ENCODE assay signal across 16 mouse cellular contexts in the genomic region with DNA sequence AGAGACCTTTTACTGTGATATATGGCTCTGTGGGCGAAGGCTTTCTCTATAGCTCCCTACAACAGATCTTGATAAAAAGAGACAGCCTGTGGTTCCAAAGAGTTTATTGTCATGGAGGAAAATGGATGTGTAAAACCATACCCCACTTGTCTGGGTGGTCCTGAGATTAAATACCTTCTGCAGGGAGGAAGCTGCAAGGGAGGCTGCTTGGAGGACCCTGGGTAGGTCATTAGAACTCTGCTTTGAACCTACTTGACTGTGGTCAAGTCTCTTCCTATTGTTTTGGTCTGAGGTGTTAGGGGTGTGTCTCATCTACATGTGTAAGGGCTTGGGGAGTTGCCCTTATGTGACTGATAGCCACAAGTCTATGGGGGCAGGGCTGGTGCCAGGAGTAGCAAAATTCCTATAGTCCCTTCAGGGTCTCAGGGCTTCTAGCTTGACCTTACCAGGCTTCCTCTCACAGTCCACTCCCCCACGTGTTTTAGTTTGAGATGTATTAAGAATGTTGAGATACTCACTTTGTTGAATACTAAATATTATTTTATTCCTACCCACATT.
"Had no signal": no experiment of that assay in that cellular context is flagged by ENCODE, and none has a peak within 500 bp of the region (broad histone marks: within the 10 kb centered on the region; RNA-seq: fewer than 3 reads in every experiment).

No protein-coding gene starts in this region.

- H3K9ac ChIP-seq: kidney, embryonic 15.5 days; liver, embryonic 13.5 days; midbrain, embryonic 12.5 days had no signal

- H3K9me3 ChIP-seq: liver, embryonic 13.5 days had no signal

- H3K27ac ChIP-seq: left cerebral cortex, adult 2 months; liver, embryonic 13.5 days; midbrain, embryonic 12.5 days had no signal

- H3K27me3 ChIP-seq: kidney, embryonic 15.5 days; liver, embryonic 13.5 days; midbrain, embryonic 12.5 days had no signal

- ATAC-seq: intestine, postnatal 0 days; midbrain, embryonic 16.5 days had no signal

- H3K4me3 ChIP-seq: kidney, embryonic 15.5 days; left cerebral cortex, adult 2 months; liver, embryonic 13.5 days; midbrain, embryonic 12.5 days; myocyte had no signal

- H3K36me3 ChIP-seq: kidney, embryonic 15.5 days; liver, embryonic 13.5 days; midbrain, embryonic 12.5 days had no signal

- DNase-seq: kidney, adult 2 months; kidney, postnatal 14 days; kidney, postnatal 4 days; liver, embryonic 13.5 days; lung, adult 2 months; lung, postnatal 14 days; lung, postnatal 4 days; thymus, adult 18-20 months; thymus, postnatal 14 days; thymus, postnatal 4 days had no signal

- H3K4me2 ChIP-seq: kidney, embryonic 15.5 days; liver, embryonic 13.5 days; midbrain, embryonic 12.5 days had no signal

- H3K4me1 ChIP-seq: kidney, embryonic 15.5 days; liver, embryonic 13.5 days had no signal
